Mouse (Mus musculus) heart, adult 2 months (tissue): ENCODE data around the gene Slc22a12.

Experiments
- CTCF ChIP-seq: fragments of 200-600 bp; IDR thresholded peaks from 2 replicates; pipeline ENCODE4 v1.8.1; 2022; ENCODE audit warnings: antibody characterized with exemption, mild to moderate bottlenecking, moderate library complexity
- POLR2A ChIP-seq: fragments of 200-500 bp; IDR thresholded peaks from 2 replicates; pipeline ENCODE4 v1.6.1; 2011; ENCODE audit warnings: mild to moderate bottlenecking, low read depth, low read length, control low read depth; ENCODE audit not compliant: insufficient read depth

GRCm38 (mm10) chr19:6521630-6522029 lies 21.2 kb downstream of the Slc22a12 start:
- no peak for TF ChIP-seq POLR2A
- TF ChIP-seq CTCF: no peak
